Mouse (Mus musculus): Measurements from ENCODE around the gene Kank2. TPM values are rescaled to one million over a fixed set of nuclear protein-coding genes. Genes with fewer than 3 reads are reported as not detected.

The Kank2 gene
- polyA plus RNA-seq, 1 experiment from 2014 or later = 6.7 TPM

GRCm38 (mm10) chr9:21806976-21807375 lies 8.4 kb upstream of the Kank2 start:
- Histone ChIP-seq H3K27me3 (replicated peaks; ENCODE audit: control insufficient read depth, insufficient read depth, low read length) (no peaks in the 10 kb centered on the region), H3K4me3 (ENCODE audit: low read depth, low read length) (no peak overlapping the region), H3K4me1 (replicated peaks; ENCODE audit: control insufficient read depth, insufficient read depth, low read length) (no peaks in the 10 kb centered on the region), H3K9ac (ENCODE audit: low read depth, low read length) (no peak overlapping the region), H3K27ac (ENCODE audit: low read depth, low read length) (no peak overlapping the region; the same call in 1 of the 2 replicates), H3K4me2 (no peak overlapping the region), H3K36me3 (ENCODE audit: control insufficient read depth, insufficient read depth, low read length) (no peaks in the 10 kb centered on the region), H3K9me3 (ENCODE audit: control insufficient read depth, low read length) (no peaks in the 10 kb centered on the region)
- ATAC-seq (replicated peaks; ENCODE audit: low FRiP score) (no peak), DNase-seq (ENCODE audit: low spot score) (no peak)
- 79% methylated on average over 11 of the region's 11 CpGs for WGBS

- no peaks in the 10 kb centered on the region for H3K4me1 ChIP-seq (replicated peaks; ENCODE audit: control insufficient read depth, insufficient read depth, low read length)
- 39% methylated on average over 3 of the region's 3 CpGs for WGBS
- ATAC-seq (replicated peaks; ENCODE audit: low FRiP score) (peak; percentile 65), DNase-seq (ENCODE audit: low spot score) (no peak)
- H3K27ac ChIP-seq (ENCODE audit: low read depth, low read length) = peak overlapping the region; percentile 63; the same call in 1 of the 2 replicates
- no peaks in the 10 kb centered on the region; the same call in 1 of the 2 replicates for H3K36me3 ChIP-seq (ENCODE audit: control insufficient read depth, insufficient read depth, low read length)
- no peaks in the 10 kb centered on the region for H3K27me3 ChIP-seq (replicated peaks; ENCODE audit: control insufficient read depth, insufficient read depth, low read length)
- H3K9ac ChIP-seq (ENCODE audit: low read depth, low read length) = no peak overlapping the region
- H3K4me2 ChIP-seq = no peak overlapping the region
- H3K4me3 ChIP-seq (ENCODE audit: low read depth, low read length) = no peak overlapping the region
- no peaks in the 10 kb centered on the region for H3K9me3 ChIP-seq (ENCODE audit: control insufficient read depth, low read length)
Observed at GRCm38 (mm10) chr9:21806363-21806762, 7.8 kb upstream of the Kank2 start.

GRCm38 (mm10) chr9:21803986-21804644 lies 5.6 kb upstream of the Kank2 start:
- H3K9me3 ChIP-seq (ENCODE audit: control insufficient read depth, low read length) = no peaks in the 10 kb centered on the region
- no peaks in the 10 kb centered on the region for H3K27me3 ChIP-seq (replicated peaks; ENCODE audit: control insufficient read depth, insufficient read depth, low read length)
- H3K4me3 ChIP-seq (ENCODE audit: low read depth, low read length) = no peak overlapping the region
- no peak overlapping the region for H3K27ac ChIP-seq (ENCODE audit: low read depth, low read length)
- 47% methylated on average over 13 of the region's 13 CpGs for WGBS
- no peaks in the 10 kb centered on the region; the same call in none of the 2 replicates for H3K4me1 ChIP-seq (replicated peaks; ENCODE audit: control insufficient read depth, insufficient read depth, low read length)
- ATAC-seq (replicated peaks; ENCODE audit: low FRiP score) = peak; percentile 76
- no peaks in the 10 kb centered on the region; the same call in 1 of the 2 replicates for H3K36me3 ChIP-seq (ENCODE audit: control insufficient read depth, insufficient read depth, low read length)
- H3K4me2 ChIP-seq = no peak overlapping the region
- no peak overlapping the region for H3K9ac ChIP-seq (ENCODE audit: low read depth, low read length)
- DNase-seq (ENCODE audit: low spot score) = peak; percentile 72

GRCm38 (mm10) chr9:21801591-21801990 lies 3.0 kb upstream of the Kank2 start:
- ATAC-seq (replicated peaks; ENCODE audit: low FRiP score) = no peak
- H3K9ac ChIP-seq (ENCODE audit: low read depth, low read length) = no peak overlapping the region
- peaks cover 14% of the 10 kb centered on the region for H3K4me1 ChIP-seq (replicated peaks; ENCODE audit: control insufficient read depth, insufficient read depth, low read length)
- H3K9me3 ChIP-seq (ENCODE audit: control insufficient read depth, low read length) = no peaks in the 10 kb centered on the region
- 80% methylated on average over 7 of the region's 7 CpGs for WGBS
- H3K27ac ChIP-seq (ENCODE audit: low read depth, low read length) = no peak overlapping the region
- H3K36me3 ChIP-seq (ENCODE audit: control insufficient read depth, insufficient read depth, low read length) = no peaks in the 10 kb centered on the region; the same call in 1 of the 2 replicates
- H3K27me3 ChIP-seq (replicated peaks; ENCODE audit: control insufficient read depth, insufficient read depth, low read length) = no peaks in the 10 kb centered on the region
- H3K4me3 ChIP-seq (ENCODE audit: low read depth, low read length) = no peak overlapping the region
- DNase-seq (ENCODE audit: low spot score) = no peak
- no peak overlapping the region for H3K4me2 ChIP-seq

- WGBS = 85% methylated on average over 7 of the region's 7 CpGs
Observed at GRCm38 (mm10) chr9:21801121-21801520, 2.6 kb upstream of the Kank2 start.

GRCm38 (mm10) chr9:21799010-21799350 lies 436 bp upstream of the Kank2 start:
- no peaks in the 10 kb centered on the region for H3K9me3 ChIP-seq (ENCODE audit: control insufficient read depth, low read length)
- peaks cover 12% of the 10 kb centered on the region for H3K36me3 ChIP-seq (ENCODE audit: control insufficient read depth, insufficient read depth, low read length)
- WGBS = 55% methylated on average over 3 of the region's 3 CpGs
- H3K27me3 ChIP-seq (replicated peaks; ENCODE audit: control insufficient read depth, insufficient read depth, low read length) = no peaks in the 10 kb centered on the region
- H3K4me2 ChIP-seq = peak overlapping the region; percentile 98
- ATAC-seq (replicated peaks; ENCODE audit: low FRiP score) (peak; percentile 18), DNase-seq (ENCODE audit: low spot score) (no peak)
- peak overlapping the region; percentile 79; the same call in 1 of the 2 replicates for H3K27ac ChIP-seq (ENCODE audit: low read depth, low read length)
- peak overlapping the region; percentile 75 for H3K4me3 ChIP-seq (ENCODE audit: low read depth, low read length)
- H3K4me1 ChIP-seq (replicated peaks; ENCODE audit: control insufficient read depth, insufficient read depth, low read length) = peaks cover 20% of the 10 kb centered on the region
- H3K9ac ChIP-seq (ENCODE audit: low read depth, low read length) = peak overlapping the region; percentile 86; the same call in 1 of the 2 replicates

More at GRCm38 (mm10) chr9:21801121-21801520, 2.6 kb upstream of the Kank2 start:
- ATAC-seq (replicated peaks; ENCODE audit: low FRiP score) (no peak), DNase-seq (ENCODE audit: low spot score) (no peak)
- no peaks in the 10 kb centered on the region for H3K9me3 ChIP-seq (ENCODE audit: control insufficient read depth, low read length)
- no peak overlapping the region for H3K9ac ChIP-seq (ENCODE audit: low read depth, low read length)
- peaks cover 18% of the 10 kb centered on the region for H3K4me1 ChIP-seq (replicated peaks; ENCODE audit: control insufficient read depth, insufficient read depth, low read length)
- no peak overlapping the region for H3K4me3 ChIP-seq (ENCODE audit: low read depth, low read length)
- H3K36me3 ChIP-seq (ENCODE audit: control insufficient read depth, insufficient read depth, low read length) = no peaks in the 10 kb centered on the region; the same call in 1 of the 2 replicates
- no peak overlapping the region for H3K27ac ChIP-seq (ENCODE audit: low read depth, low read length)
- H3K27me3 ChIP-seq (replicated peaks; ENCODE audit: control insufficient read depth, insufficient read depth, low read length) = no peaks in the 10 kb centered on the region
- H3K4me2 ChIP-seq = no peak overlapping the region

GRCm38 (mm10) chr9:21797921-21798344 lies 611 bp downstream of the Kank2 start:
- WGBS = 1% methylated on average over 22 of the region's 26 CpGs

GRCm38 (mm10) chr9:21796919-21797318 lies 1.6 kb downstream of the Kank2 start:
- H3K4me2 ChIP-seq = peak overlapping the region; percentile 98
- 74% methylated on average over 3 of the region's 3 CpGs for WGBS
- no peaks in the 10 kb centered on the region for H3K27me3 ChIP-seq (replicated peaks; ENCODE audit: control insufficient read depth, insufficient read depth, low read length)
- peaks cover 25% of the 10 kb centered on the region for H3K4me1 ChIP-seq (replicated peaks; ENCODE audit: control insufficient read depth, insufficient read depth, low read length)
- peak overlapping the region; percentile 75 for H3K4me3 ChIP-seq (ENCODE audit: low read depth, low read length)
- H3K27ac ChIP-seq (ENCODE audit: low read depth, low read length) = peak overlapping the region; percentile 54; the same call in 1 of the 2 replicates
- H3K9ac ChIP-seq (ENCODE audit: low read depth, low read length) = no peak overlapping the region
- DNase-seq (ENCODE audit: low spot score) (no peak), ATAC-seq (replicated peaks; ENCODE audit: low FRiP score) (no peak)
- H3K9me3 ChIP-seq (ENCODE audit: control insufficient read depth, low read length) = no peaks in the 10 kb centered on the region
- H3K36me3 ChIP-seq (ENCODE audit: control insufficient read depth, insufficient read depth, low read length) = peaks cover 23% of the 10 kb centered on the region

More at GRCm38 (mm10) chr9:21797921-21798344, 611 bp downstream of the Kank2 start:
- peak overlapping the region; percentile 98 for H3K4me2 ChIP-seq
- peak overlapping the region; percentile 86 for H3K9ac ChIP-seq (ENCODE audit: low read depth, low read length)
- no peaks in the 10 kb centered on the region for H3K27me3 ChIP-seq (replicated peaks; ENCODE audit: control insufficient read depth, insufficient read depth, low read length)
- peak overlapping the region; percentile 75 for H3K4me3 ChIP-seq (ENCODE audit: low read depth, low read length)
- H3K4me1 ChIP-seq (replicated peaks; ENCODE audit: control insufficient read depth, insufficient read depth, low read length) = peaks cover 21% of the 10 kb centered on the region
- H3K36me3 ChIP-seq (ENCODE audit: control insufficient read depth, insufficient read depth, low read length) = peaks cover 20% of the 10 kb centered on the region
- peak; percentile 58 for ATAC-seq (replicated peaks; ENCODE audit: low FRiP score)
- no peaks in the 10 kb centered on the region for H3K9me3 ChIP-seq (ENCODE audit: control insufficient read depth, low read length)
- DNase-seq (ENCODE audit: low spot score) = peak; percentile 79
- peak overlapping the region; percentile 79 for H3K27ac ChIP-seq (ENCODE audit: low read depth, low read length)

- H3K36me3 ChIP-seq (ENCODE audit: control insufficient read depth, insufficient read depth, low read length) = peaks cover 25% of the 10 kb centered on the region
Observed at GRCm38 (mm10) chr9:21796259-21796658, 2.3 kb downstream of the Kank2 start.

More at GRCm38 (mm10) chr9:21796259-21796658, 2.3 kb downstream of the Kank2 start:
- Histone ChIP-seq H3K4me2 (peak overlapping the region; percentile 98), H3K4me3 (ENCODE audit: low read depth, low read length) (peak overlapping the region; percentile 21; the same call in 1 of the 2 replicates), H3K9me3 (ENCODE audit: control insufficient read depth, low read length) (no peaks in the 10 kb centered on the region), H3K27me3 (replicated peaks; ENCODE audit: control insufficient read depth, insufficient read depth, low read length) (no peaks in the 10 kb centered on the region), H3K9ac (ENCODE audit: low read depth, low read length) (no peak overlapping the region), H3K27ac (ENCODE audit: low read depth, low read length) (peak overlapping the region; percentile 48; the same call in 1 of the 2 replicates), H3K4me1 (replicated peaks; ENCODE audit: control insufficient read depth, insufficient read depth, low read length) (peaks cover 26% of the 10 kb centered on the region)
- no peak for DNase-seq (ENCODE audit: low spot score)
- WGBS = 58% methylated on average over 3 of the region's 3 CpGs
- ATAC-seq (replicated peaks; ENCODE audit: low FRiP score) = no peak

Data from liver, embryonic 11.5 days (tissue).